Mouse (Mus musculus) olfactory bulb, adult 2 months (tissue): Measurements from ENCODE around the gene Tgif1. TPM values are rescaled to one million over a fixed set of nuclear protein-coding genes. Genes with fewer than 3 reads are reported as not detected.

ENCODE experiments used
- H3K27ac ChIP-seq: fragments of 200-500 bp; 2 replicates; pipeline ENCODE4 v1.5.1; 2012; ENCODE audit warnings: low read depth, low read length; ENCODE audit not compliant: insufficient read depth
- H3K4me1 ChIP-seq: fragments of 200-500 bp; 2 replicates; pipeline ENCODE4 v1.6.1; 2012; ENCODE audit warnings: low read length; ENCODE audit not compliant: control insufficient read depth, insufficient read depth
- H3K4me3 ChIP-seq: fragments of 200-500 bp; 2 replicates; pipeline ENCODE4 v1.5.1; 2012; ENCODE audit warnings: mild to moderate bottlenecking, low read depth, low read length, moderate library complexity; ENCODE audit not compliant: insufficient read depth
- CTCF ChIP-seq: fragments of 200-500 bp; IDR thresholded peaks from 2 replicates; pipeline ENCODE4 v1.5.1; 2012; ENCODE audit warnings: low read depth, mild to moderate bottlenecking, low read length, moderate library complexity; ENCODE audit not compliant: insufficient read depth
- POLR2A ChIP-seq: fragments of 200-500 bp; IDR thresholded peaks from 2 replicates; pipeline ENCODE4 v1.6.1; 2012; ENCODE audit warnings: mild to moderate bottlenecking, low read depth, low read length, moderate library complexity; ENCODE audit not compliant: insufficient read depth
- WGBS: fragments of 180-500 bp; shearing (Covaris S2); methylation state at CpG from one replicate; pipeline ENCODE4 v1.1.7; 2018; 5-methylcytosine and 5-hydroxymethylcytosine counted together
- polyA plus RNA-seq: library from polyadenylated mRNA; stranded (reverse); fragments of >200 nt; gene quantifications from 2 replicates; pipeline ENCODE4 v1.2.4, GENCODE M21; 2012; ENCODE audit warnings: low replicate concordance; ENCODE audit not compliant: missing spikeins, insufficient read depth, insufficient read length

Gene Tgif1
- polyA plus RNA-seq, 1 experiment: not detected

DNA sequence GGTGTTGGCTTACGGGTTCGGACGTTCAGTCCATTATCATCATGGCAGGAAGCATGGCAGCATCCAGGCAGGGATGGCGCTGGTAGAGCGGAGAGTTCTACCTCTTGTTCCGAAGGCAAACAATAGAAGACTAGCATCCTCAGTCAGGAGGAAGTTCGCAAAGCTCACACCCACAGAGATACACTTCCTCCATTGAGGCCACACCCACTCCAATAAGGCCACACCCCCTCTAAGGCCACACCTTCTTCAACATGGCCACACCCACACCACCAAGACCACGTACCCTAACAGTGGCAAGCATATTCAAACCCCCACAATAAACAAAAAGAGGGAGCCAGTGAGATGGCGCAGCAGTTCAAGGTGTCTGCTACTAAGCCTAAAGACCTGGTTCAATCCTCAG is 47.5 kb downstream of the Tgif1 start:
- 96% methylated on average over 9 of the region's 9 CpGs for WGBS
- TF ChIP-seq CTCF (no peak), POLR2A (no peak)
- Histone ChIP-seq H3K27ac (no peak overlapping the region), H3K4me3 (no peak overlapping the region), H3K4me1 (peaks cover 6% of the 10 kb centered on the region; the same call in 1 of the 2 replicates)

DNA sequence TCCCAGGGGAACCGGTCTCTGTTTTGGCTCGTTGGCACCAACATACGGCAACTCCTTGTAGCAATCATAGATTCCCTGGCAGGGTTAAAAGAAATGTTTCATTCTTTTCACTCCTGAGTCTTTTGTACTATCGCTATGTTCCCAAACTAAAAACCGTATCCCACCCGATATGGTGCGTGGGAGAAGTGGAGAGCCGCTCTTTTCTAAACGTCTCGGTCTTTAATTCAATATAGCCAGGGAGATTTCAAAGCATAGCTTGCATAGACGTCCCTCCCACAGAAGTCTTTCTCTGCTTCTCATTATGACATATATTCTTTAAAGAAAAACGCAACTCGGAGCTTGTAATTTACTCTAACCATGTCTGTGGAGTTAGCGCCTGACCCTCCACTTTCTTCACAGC is 51.3 kb downstream of the Tgif1 start:
- peaks cover 10% of the 10 kb centered on the region; the same call in 1 of the 2 replicates for H3K4me1 ChIP-seq
- WGBS: 65% methylated on average over 14 of the region's 14 CpGs
- H3K4me3 ChIP-seq: no peak overlapping the region
- TF ChIP-seq CTCF: no peak
- no peak for TF ChIP-seq POLR2A
- H3K27ac ChIP-seq: no peak overlapping the region

DNA sequence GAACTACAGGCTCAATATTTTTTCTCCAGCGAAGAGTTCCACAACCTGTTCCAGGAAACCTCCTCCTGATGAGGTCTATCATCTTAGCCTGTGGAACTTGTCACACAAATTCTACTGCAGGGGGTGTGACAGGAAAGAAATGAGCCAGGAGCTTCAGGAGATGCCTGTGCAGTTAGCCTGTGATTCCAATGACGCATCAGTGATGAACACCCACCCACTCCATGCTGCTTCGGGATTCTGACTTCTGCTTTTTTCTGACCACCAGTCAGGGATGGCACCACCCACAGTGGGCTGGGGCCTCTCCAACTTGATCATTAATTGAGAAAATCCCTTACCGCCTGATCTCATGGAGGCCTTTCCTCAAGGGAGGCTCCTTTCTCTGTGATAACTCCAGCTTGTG is 54.1 kb downstream of the Tgif1 start:
- no peak for TF ChIP-seq CTCF
- no peak overlapping the region for H3K4me3 ChIP-seq
- H3K27ac ChIP-seq: no peak overlapping the region
- H3K4me1 ChIP-seq: peaks cover 12% of the 10 kb centered on the region; the same call in 1 of the 2 replicates
- WGBS: 44% methylated on average over 4 of the region's 4 CpGs

- H3K4me1 ChIP-seq: peaks cover 14% of the 10 kb centered on the region; the same call in 1 of the 2 replicates
- H3K27ac ChIP-seq: no peak overlapping the region
- H3K4me3 ChIP-seq: no peak overlapping the region
- WGBS: 54% methylated on average over 1 of the region's 1 CpGs
- TF ChIP-seq POLR2A: no peak
- TF ChIP-seq CTCF: no peak
Measured at GRCm38 (mm10) chr17:70797773-70798045, 55.6 kb downstream of the Tgif1 start.

DNA sequence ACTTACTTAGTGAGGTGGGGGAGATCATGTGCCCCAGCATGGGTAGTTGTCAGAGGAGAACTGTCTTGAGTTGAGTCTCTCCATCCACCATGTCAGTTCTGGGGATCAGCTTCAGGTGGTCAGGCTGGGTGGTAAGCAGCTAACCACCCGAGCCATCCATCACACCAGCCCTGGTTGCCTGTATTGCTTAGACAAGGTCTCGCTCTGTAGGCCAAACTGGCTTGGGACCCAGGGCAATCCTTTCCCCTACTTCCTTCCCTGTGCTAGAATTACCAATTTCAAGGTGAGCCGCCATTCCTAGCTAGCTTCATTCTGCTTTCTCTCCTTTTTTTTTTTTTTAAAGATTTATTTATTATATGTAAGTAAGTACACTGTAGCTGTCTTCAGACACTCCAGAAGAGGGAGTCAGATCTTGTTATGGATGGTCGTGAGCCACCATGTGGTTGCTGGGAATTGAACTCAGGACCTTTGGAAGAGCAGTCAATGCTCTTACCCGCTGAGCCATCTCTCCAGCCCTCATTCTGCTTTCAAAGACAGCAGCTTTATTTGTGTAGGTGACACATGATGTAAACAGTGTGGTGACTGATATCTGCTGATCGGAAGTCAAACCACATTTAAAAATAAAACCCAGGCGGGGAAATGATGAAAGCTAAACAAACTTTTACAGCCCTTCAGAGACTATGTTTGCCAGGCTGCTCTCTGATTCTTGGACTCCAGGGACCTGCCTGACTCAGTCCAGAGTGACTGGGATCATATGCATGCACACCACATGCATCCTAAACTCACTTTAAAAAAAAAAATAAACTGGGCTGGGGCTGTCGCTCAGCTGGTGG is 56.2 kb downstream of the Tgif1 start:
- Histone ChIP-seq H3K4me1 (peaks cover 14% of the 10 kb centered on the region; the same call in 1 of the 2 replicates), H3K4me3 (no peak overlapping the region), H3K27ac (no peak overlapping the region)
- no peak for TF ChIP-seq CTCF
- 84% methylated on average over 8 of the region's 8 CpGs for WGBS

DNA sequence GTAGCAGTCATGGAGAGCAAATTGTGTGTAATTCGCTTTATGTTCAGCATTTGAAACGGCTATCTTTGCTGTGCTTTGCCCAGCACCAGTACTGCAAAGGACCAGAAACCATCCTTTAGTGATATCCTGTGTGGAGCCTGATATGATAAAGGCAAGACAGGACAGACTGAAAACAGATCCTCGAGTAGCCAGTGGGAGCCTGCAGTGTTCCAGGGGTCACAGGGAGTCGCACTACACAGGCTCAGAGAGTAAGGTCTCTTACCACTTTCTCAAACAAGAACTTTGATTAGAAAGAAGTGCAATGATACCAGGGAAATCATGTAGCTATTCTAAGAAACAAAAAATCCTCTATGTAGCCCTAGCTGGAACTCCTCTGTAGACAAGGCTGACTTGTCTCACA is 58.1 kb downstream of the Tgif1 start:
- H3K4me1 ChIP-seq: peaks cover 15% of the 10 kb centered on the region
- WGBS: 86% methylated on average over 4 of the region's 4 CpGs
- H3K27ac ChIP-seq: no peak overlapping the region
- H3K4me3 ChIP-seq: no peak overlapping the region
- TF ChIP-seq POLR2A (no peak), CTCF (no peak)

DNA sequence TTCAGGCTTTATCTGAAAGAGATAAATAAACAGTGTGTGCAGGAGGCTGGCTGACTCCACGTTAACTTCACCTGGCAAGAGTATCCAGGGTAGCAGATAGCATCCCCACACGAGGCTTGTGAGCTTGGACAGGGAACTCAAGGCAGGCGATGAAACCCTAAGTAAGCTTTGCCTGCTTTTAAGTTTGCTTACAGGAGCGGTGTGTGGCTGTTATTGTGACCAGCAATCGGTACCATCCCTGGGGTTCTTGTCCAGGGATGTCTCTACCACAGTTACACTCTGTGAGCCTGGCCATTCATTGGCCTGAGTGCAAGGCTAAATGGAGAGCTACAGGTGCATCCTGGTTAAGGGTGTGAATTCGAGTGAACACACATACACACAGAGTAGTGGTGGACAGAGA is 58.6 kb downstream of the Tgif1 start:
- Histone ChIP-seq H3K27ac (peak overlapping the region; percentile 8; the same call in 1 of the 2 replicates), H3K4me1 (peaks cover 11% of the 10 kb centered on the region), H3K4me3 (no peak overlapping the region)
- no peak for TF ChIP-seq POLR2A
- TF ChIP-seq CTCF: no peak
- WGBS: 51% methylated on average over 6 of the region's 6 CpGs

- Histone ChIP-seq H3K27ac (peak overlapping the region; percentile 8; the same call in 1 of the 2 replicates), H3K4me1 (peaks cover 10% of the 10 kb centered on the region), H3K4me3 (no peak overlapping the region)
- 17% methylated on average over 7 of the region's 7 CpGs for WGBS
- no peak for TF ChIP-seq POLR2A
- TF ChIP-seq CTCF: no peak
Measured at GRCm38 (mm10) chr17:70794291-70794690, 59.1 kb downstream of the Tgif1 start.

Other genes starting within 250 kb of the Tgif1 start
- not detected in 2 replicates for gene Myom1, start 149.1 kb upstream of the Tgif1 start, polyA plus RNA-seq
- gene Myl12a, start 149.3 kb upstream of the Tgif1 start, polyA plus RNA-seq: not detected in 2 replicates